Mouse (Mus musculus) hematopoietic stem cell, adult 5-6 weeks (primary cell): ENCODE measurements around the gene Akip1. TPM values are rescaled to one million over a fixed set of nuclear protein-coding genes. Genes with fewer than 3 reads are reported as not detected.
A peak's percentile ranks its signal among the peaks of the same experiment; 100 is the strongest.

Source experiments
- ATAC-seq, 2 experiments: fragments of 125-278 bp in 1 of 2; replicated peaks in 1 of 2; 2 replicates each; pipeline ENCODE4 v1.8.0; 2016 to 2017; ENCODE audit warnings: inconsistent platforms in 2 of 2, mild to moderate bottlenecking in 2 of 2, moderate number of reproducible peaks in 2 of 2, low read depth in 1 of 2, moderate TSS enrichment in 1 of 2; ENCODE audit not compliant: low FRiP score in 2 of 2, poor library complexity in 2 of 2, severe bottlenecking in 2 of 2, insufficient read depth in 1 of 2, low TSS enrichment in 1 of 2
- total RNA-seq: library from RNA; stranded (forward); fragments of 172-1452, 232-1000 nt; gene quantifications from 2 replicates; pipeline ENCODE4 v1.2.3, GENCODE M21; 2017

Akip1 gene
- total RNA-seq, 1 experiment from 2014 or later = 20.6 TPM

DNA sequence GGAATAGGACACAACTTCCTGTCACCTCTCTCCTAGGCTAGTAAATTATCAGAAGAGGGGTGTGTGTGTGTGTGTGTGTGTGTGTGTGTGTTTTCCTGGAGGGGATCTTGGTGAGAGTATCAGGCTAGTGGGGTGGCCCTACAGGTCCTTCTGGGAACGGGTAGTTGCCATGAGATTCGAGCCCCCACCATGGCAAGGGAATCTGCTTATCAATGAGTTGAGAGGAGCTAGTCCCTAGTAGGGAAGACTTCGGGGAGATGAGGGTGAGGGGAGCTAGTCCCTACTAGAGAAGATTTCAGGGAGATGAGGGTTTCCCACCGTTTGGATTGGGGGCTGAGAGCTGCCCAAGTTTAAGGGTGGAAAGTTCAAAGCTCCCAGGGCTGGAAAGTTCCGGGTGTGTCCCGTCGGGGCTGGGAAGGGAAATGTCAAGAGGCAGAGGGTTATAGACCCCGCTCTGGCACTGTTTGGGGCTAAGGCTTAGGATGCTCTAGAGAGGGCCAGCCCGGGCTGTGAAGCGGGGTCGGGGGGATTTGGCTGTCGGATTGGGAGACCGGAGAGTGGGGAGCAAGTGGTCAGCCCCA lies 48.0 kb downstream of the Akip1 start:
- peak; percentile 8 to 29; a peak in 2 of 4 replicates for ATAC-seq

DNA sequence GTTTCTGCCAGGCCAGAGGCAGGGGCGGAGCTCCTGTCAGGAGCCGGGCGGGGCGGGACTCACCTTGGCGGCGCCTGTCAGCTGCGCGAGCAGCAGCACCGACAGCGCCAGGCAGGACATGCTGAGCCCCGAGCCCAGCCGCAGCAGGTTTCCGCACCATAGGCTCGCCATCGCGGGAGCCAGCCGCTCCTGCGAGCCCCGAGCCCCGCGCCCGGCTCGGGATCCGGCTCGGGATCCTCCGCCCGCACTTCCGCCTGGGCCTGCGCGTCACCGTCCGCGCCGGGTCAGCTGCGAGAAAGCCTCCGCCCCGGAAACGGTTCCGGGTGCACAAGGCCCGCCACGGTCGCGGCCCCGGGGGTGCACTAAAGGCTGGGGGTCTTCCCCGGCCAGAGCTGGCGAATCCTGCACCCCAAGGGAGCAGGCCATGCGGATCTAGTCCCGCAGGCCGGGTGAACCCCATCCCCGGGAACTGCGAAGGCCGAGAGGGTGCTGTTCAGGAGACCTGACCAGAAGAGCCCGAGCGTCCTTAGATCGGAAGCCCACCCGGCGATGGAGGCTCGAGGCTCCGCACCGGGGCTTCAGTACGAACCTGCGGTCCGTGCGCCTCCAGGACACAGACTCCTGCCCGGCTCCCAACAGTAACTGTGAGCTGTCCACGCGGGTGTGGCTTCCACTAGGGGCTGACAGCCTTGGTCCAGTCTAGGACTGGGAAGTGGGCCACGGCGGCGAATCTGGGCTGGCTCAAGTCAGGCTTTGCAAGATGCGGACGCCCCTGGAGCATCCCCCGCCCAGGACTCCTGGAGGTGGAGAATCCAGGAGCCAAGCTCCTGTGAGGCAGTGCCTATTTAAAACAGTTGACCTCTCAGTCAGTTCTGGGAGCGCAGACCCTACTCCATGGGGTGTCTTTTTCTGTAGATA lies 48.8 kb downstream of the Akip1 start, which contains the start of gene Tmem9b:
TSS of gene Tmem9b (minus strand) at position 868 of the 918 bp plus-strand sequence.
- ATAC-seq = peak; percentile 50 to 85

DNA sequence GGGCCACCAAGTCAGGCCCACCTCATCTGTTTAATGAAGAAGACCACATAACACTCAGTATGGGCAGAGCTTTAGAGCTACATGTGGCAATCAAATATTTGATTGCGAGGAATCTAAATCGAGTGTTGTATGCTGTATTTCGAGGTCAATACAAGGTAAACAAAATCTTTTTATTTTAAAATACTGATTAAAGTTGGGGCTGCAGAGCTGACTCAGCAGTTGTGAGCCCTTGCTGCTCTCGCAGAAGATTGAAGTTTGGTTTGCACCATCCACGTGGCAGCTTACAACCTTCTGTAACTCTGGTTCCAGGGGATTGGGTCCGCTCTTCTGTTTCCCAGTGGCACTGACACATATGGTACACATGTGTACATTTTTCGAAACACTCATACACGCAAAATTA lies 50.5 kb downstream of the Akip1 start:
- no peak for ATAC-seq

DNA sequence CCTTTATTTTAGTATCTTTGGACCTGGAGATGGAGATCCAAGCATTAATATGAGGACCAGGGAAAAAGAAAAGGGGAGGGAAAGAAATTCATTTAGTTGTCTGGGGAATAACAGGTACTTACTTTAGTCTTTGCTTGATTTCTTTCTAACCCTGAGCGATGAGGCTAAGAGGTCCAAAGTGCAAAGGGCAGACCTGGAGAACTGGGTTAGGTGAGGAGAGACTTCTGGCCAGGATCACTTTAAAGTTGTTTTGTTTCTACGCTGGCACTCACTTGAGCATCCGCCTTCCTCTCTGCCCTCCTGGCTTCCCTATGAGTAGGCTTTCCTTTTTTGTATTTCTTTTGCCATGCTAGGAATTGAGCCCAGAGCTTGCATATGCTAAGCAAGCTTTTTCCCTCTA lies 52.8 kb downstream of the Akip1 start:
- ATAC-seq = no peak

Other genes starting within 250 kb of the Akip1 start
- gene Trim66, start 195.6 kb upstream of the Akip1 start, total RNA-seq = 0.06 and 0.30 TPM in 2 replicates
- gene Rpl27a, start 184.5 kb upstream of the Akip1 start, total RNA-seq = 984 and 1,102 TPM in 2 replicates
- gene St5, start 85 bp upstream of the Akip1 start, total RNA-seq = 1.4 and 6.4 TPM in 2 replicates
- gene BC051019, start 20.2 kb downstream of the Akip1 start, total RNA-seq = not detected in 2 replicates
- gene Ascl3, start 28.0 kb downstream of the Akip1 start, total RNA-seq = not detected in 2 replicates
- 16.5 and 18.5 TPM in 2 replicates for gene Tmem9b, start 49.2 kb downstream of the Akip1 start, total RNA-seq
- gene Nrip3, start 78.3 kb downstream of the Akip1 start, total RNA-seq = not detected in 2 replicates
- not detected in 2 replicates for gene Scube2, start 162.0 kb downstream of the Akip1 start, total RNA-seq